Mouse (Mus musculus) right cerebral cortex, postnatal 10 days (tissue): ENCODE results near the gene Oxld1.
A peak's percentile ranks its signal among the peaks of the same experiment; 100 is the strongest.

Experiments
- DNase-seq, 2 experiments: peaks; one replicate each; pipeline ENCODE4 v3.0.0; 2021; ENCODE audit warnings: low spot score in 2 of 2

Oxld1 gene

DNA sequence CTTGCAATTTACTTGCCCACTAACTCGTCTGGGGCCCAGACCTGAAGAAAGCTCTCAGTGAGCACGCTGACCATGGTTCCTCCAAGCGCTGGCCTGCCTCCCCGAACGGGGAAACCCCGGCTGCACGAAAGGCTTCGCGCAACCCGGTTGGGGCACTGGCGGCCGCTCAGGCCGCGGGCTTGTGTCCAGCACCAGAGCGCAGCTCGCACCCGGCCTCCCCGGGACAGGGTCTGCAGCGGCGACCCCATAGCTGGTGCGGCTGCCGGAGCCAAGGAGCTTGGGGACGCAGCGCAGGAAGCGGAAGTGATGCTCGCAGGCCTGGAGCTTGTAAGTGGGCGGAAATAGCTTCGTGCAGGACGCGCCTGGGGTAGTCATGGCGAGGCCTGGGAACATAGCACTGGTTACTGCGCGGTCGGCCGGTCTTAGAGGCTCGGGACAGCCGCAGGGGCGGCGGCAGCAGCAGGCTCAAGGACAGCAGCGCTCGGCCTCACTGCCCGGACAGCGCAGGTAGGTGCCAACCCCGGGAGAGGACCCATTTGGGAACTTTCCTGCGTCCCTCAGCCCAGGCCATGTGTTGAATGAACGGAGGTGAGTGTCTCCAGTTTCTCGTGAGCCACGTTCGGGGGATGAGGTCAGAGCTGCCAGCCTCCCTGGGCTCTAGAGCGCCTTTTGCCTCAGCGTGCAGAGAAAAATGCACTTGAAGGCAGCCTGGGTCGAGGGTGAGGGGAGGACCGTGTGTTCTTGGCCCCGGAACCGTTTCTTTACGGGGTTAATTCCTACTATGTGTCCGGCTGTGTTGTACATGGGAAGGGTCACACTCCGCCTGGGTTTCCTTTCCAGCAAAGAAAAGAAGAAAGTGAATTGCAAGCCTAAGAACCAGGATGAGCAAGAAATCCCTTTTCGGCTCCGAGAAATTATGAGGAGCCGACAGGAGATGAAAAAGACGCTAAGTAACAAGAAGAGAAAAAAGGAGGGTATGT is at the start of gene Oxld1, which contains the start of gene Ccdc137:
Gene Oxld1 (minus strand): TSS at position 297 of the 980 bp plus-strand sequence.
Gene Ccdc137 (plus strand): TSS at position 344 of the 980 bp plus-strand sequence.
- DNase-seq, result peak; percentile 86 to 90

DNA sequence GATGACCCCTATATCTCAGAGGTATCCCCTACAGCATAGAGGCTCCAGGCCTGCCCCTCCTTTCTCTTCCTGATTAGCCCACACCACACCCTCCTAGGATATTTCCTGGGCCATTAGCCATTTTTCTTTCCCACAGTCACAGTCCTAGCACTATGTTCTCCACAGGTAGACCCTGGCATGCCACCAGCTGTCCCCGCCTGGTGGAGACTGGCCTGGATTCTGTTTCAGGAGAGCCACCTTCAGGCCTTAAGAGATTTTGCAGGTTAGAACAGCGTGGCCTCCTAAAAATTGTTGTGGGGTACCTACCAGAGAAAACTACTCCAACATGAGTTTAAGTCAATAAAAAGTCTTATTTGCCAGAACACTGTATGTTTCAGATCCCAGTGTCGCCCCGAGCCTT is 49.0 kb upstream of the Oxld1 start:
- DNase-seq, result no peak

DNA sequence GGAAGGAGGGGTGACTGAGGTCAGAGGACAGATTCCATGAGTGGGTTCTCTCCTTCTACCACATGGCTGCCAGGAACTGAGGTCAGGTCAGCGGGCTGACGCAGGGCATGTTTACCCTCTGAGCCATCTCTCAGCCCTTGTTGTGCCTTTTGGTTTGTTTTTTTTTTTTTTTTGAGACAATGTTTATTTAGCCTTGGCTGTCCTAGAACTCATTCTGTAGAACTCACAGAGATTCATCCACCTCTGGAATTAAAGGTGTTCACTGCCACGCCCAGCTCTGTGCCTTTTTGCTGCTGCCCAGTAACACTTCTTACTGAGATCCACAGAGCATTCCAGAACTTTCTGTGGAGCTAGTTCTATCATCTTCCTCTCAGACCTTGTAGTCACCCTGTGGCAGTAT is 47.8 kb upstream of the Oxld1 start:
- DNase-seq, result no peak

DNA sequence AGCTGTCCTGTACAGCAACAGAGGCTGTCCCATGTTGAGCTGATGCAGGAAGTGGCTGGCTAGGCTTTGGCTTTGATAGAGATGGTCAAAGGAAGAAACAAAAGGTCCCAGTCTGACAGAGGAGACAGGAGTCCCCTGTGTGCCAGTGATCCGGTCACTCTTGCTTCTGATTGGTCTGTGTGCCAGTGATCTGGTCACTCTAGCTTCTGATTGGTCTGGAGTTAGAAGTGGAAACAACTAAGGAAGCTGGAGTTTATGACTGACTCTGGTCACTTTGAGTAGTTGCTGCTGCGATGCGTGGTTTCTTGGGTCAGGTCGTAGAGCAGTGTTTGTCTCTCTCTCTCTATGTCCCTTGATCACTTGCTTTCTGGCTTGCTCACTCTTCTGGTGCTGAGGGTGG is 43.8 kb upstream of the Oxld1 start:
- DNase-seq, result no peak

DNA sequence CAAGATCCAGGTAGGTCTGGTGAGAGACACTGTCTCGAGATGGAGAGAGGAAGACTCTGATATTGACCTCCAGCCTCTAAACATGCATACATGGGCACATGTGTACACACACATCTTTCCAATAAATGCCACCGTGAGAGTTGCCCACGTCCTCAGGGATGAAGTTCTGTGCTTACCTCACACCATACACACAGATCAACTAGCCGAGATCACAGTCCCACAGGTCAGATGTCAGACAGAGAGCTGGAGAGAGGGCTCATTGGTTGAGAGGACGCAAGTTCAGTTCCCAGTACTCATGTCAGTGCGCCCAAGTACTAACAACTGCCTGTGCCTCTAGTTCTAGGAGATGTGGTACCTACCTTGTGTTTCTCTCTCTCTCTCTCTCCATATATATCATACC is 43.1 kb upstream of the Oxld1 start:
- no peak for DNase-seq

DNA sequence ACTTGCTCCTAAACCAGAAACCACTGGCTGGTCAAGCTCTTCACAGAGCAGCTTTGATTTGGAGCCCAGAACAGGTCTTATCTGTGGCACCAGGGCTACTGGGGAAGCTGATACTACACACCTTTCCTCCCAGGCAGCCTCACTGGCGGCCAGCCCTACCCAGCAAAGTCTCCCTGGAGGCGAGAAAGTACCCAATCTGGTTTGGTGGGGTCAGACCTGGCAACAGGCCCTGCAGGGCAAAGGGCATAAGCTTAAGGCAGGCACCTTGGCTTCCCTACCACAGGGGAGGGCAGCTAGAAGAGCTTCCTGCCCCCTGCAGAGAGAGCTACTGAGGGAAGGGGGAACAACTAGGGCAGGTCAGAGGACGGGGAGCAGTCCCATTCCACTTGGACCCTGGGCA is 42.5 kb upstream of the Oxld1 start:
- no peak for DNase-seq

DNA sequence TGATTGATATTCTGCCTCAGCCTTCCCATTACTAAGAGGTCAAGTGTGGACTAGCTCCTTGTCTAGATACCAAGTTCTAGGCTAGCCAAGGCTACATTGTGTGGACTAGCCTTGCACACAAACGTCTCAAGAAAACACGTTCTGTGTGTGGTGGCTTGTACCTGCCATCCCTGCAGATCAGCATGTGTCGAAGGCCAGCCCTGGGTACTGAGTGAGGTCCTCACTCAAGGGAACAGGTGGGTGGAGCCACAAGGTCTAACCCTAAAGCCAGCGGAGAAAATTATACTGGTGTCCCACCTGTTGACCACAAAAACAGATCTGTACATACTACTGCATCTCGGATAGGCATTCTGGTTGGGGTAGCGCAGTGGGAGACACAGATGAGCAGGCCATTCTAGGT is 42.0 kb upstream of the Oxld1 start:
- no peak for DNase-seq

DNA sequence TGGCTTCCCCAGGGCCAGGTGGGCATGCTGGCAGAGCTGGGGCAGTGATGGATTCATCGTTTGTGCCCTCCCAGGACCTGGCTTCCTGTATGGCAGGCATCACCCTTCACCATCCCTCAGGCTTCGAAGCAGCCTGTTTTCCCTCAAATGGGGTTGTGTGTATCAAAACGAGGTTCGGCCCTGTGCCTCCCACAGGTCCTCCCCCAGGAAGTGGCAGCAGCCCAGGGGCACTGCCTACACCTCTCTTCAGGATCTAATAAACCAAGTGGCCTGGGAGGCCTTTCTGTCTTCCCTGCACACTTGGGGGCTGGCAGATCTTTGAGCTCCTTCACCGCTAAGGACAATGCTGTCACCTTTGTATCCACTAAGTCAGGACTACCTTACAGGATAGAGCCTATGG is 41.0 kb upstream of the Oxld1 start:
- no peak for DNase-seq

DNA sequence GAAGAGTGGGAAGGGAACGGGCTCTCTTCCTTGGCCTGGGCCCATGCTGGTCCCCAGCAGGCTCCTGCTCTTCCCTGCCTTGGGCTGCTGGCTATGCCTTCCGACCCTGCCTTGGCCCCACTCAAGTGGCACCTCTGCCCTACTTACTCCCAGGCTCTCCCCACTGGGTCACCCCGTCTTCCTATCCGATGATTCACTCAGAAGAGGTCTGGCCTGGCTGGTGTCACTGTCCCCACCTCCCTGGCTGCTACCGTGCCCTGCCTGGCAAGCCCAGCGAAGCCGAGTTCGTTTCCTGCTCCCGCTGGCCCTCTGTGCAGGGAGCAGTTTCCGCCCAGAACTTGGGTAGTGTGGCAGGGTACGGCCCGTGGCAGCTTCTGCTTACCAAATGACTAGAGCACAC is 40.4 kb upstream of the Oxld1 start:
- DNase-seq, result no peak

DNA sequence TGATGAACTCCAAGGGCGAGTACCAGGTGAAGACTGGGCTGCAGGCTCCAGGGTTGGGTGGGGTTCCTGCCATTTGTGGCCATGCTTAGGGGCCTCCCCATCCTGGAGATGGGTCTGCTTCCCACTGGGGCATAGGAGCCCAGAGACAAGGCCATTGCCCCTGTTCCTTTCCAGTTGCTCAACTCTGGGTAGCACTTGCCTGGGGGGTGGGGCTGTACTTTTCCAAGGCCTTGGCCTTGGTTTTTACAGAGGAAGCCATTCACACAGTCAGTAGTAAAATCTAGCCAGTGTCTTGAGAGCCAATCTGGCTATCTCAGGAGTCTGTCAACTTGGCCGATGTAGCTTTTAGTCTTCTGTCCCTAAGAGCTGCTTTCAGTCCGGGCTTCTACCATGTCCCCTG is 39.6 kb upstream of the Oxld1 start:
- DNase-seq, result no peak

DNA sequence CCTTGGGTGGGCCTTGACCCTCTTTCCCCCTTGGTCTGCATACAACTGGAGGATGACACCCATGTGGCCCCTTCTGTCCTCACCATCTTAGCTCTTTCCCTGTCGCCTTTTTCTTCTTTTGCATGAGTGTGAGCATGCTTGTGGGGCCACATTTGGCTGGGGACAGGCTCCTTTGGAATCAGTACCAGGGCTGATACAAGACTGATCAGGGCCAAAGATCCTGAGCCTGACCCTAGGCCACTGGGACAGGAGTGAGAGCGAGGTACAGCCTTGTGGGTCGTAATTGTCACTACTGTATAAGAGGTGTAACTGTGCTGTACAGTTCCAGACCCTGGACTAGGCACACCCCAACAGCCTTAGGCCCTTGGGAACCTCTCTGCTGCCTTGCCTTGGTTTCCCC is 36.0 kb upstream of the Oxld1 start:
- DNase-seq, result no peak

DNA sequence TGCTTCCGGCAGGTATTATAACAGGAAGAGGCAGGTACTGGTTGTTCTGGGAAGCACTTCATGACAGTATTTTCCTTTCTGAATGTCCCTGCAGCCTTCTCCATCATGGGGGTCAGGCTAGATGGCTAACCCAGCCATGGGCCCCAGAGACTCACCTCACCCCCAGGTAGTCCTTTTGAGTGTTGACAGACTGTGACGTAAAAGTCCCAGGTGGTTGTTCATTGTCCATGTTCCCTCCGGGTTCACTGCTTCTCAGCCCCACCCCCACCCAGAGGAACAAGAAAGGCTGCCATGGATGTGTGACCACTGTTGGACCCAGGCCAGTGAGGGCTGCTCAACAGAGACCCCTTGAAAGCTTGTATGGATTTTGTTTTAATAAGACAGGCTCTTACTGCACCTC is 35.5 kb upstream of the Oxld1 start:
- DNase-seq, result no peak

DNA sequence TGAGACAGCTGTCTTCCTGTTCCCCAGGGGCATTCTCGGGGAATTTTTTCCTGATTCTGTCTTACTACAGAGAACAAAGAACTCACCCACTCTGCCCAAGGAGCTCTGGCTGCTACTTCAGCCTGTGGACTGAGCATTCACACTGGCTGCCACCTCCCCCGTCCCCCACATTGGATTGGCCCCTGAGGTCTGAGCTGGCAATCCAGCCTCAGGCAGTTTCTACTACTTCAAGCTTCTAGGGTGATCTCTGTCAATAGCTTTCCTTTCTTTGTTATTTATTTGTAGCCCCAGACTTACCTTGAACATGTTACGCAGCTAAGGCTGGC is 35.0 kb upstream of the Oxld1 start:
- no peak for DNase-seq

DNA sequence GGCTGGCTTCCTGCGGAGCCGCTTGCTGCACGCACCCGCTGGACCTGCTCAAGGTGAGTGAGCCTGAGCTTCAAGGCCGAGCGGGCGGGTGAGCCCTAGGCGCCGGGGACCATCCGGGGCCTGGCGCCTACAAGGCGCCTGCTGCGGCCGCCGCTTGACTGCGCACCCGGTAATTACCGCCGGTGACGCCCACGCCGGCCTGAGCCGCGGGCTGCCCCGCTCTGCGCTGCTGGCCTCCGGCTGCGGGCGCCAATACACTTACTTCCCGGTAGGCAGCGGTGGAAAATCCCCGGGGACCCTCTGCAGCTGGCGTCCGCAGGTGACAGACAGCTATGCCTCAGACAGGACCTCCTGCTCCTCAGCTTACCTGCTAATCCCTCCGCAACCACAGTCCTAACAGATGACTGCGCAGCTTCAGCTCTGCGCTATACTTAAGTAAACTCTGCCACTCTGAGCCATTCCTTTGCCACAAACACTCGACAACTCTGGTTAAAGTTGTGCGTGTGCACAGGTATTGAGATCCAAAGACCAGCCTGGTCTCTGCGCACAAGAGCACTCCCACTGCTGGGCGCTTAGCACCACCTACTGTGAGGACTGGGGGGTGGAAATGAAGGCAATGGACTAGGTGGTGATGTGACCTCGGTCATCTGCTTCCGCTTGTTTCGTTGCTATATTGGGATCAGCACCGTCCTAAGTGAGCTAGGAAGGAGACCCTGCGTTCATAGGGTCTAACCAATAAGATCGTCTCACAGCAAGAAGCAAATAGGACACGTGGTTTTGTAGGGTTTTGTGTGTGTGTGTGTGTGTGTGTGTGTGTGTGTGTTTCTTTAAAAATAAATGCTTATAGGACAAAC is 34.4 kb upstream of the Oxld1 start:
- DNase-seq, result peak in 1 of 2 experiments; percentile 51

DNA sequence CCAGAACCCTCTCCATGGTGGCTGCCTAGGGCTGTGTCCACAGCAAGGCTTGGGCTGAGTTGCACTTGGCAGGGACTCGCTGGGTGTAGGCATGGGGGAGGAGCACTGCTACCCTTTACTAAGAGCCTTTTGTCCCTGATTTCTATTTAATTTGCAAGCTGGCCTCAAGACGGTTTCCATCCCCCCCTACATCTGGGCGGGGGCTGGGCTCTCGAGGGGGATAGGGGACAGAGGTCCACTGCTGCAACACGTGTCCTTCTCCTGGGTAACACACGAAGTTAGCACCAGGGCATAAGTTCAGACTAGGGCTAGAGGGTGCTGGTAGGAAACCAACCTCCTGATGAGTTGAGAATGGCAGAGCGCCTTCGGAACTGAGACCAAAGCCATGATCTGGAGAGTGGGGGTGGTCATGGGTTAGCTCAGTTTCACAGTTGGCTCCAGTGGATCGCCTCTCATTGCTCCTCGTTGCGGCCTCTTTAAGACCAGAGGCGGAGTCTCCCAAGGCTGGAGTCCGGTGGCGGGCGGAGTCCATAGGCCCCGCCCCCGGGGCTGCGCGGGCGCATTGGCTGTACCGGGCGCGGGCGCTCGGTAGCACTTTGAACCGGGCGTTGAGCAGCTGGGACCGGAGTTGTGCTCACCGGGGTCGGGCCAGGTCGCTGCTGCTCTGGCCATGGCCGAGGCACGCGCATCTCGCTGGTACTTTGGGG is 33.6 kb upstream of the Oxld1 start, which contains the start of gene Slc25a10:
Gene Slc25a10 (plus strand): TSS at position 524 of the 707 bp plus-strand sequence.
- DNase-seq, result peak; percentile 91 to 93

DNA sequence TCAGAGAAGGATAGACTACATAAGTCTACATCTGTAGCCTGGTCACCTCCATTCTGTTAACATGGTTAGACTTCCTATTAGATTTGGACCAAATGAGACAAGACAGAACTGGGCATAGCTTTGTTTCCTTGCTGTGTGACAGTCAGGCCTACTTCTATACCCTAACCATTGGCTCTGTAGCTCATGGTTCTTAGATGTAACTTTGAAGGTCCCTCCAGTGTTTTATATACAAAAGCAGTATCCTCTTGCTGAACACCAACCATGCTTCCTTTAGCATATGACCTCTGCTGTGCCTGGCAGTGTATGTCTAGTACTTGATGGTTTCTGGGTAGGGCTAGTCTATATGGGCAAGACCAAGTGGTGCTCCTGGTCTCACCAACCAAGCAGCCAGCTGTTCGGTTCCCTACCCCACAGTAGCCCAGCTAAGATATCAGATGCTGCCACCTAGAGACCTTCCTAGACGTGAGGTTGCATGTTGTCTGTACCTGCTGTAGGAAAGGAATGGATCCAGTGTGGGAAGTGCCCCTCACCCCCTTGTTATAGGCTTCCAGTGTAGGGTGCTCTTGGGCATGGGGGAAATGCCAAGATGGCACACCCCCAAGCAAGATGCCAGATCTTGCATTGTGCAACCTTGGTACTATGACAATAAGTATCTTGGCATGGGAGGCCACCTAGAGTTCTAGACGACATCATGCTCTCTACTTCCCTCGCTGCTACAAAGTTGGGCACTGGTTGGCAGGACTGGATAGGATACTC is 32.6 kb upstream of the Oxld1 start:
- no peak for DNase-seq

DNA sequence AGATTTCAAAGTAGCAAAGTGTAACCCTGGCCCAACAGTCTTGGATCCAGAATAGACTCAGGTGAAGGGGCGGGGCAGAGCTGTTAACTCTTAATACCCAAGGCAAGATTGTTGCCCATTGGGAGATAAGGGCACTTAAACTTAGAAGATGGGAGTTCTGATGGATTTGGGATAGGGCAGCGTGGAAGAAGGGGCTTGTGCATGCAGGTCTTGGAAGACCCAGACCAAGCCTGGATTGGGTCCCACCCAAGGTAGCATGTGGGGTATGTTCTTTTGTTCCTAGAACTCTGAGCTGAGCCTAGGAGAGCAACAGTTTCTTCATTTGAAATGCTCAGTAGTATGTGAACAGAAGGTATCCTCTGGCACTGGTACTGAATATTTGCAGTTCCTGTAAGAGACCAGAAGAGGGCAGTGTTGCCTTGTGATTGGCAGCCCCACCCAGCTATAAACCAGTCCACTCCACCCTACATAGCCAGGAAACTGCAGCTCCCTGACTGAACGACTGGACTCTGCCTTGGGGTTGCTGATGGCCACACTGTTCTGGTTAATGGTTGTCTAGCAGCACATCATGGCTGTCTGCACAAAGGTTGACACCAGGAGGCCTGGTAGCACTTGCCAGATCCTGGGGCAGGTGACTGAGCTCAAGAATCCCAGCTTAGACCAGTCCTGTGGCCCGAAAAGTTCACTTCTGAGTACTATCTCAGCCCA is 31.3 kb upstream of the Oxld1 start:
- DNase-seq, result peak; percentile 76 to 81

DNA sequence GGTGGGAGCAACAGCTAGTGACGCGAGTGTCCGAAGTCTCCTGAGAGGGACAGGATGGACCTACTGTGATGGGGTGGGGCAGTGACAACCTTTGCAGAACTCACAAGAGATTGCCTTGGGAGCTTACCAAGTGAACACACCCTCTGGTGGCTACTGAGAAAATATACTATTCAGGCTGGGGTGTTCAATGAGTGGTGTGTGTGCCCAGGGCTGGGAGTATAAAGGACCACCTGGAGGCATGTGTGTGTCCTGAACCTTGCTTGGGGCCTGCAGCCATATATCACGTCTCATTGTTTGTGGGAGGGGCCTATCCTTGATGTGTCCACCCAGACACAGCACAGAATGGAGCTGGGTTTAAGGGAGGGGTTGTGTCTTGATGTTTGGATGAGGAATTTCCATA is 30.6 kb upstream of the Oxld1 start:
- no peak for DNase-seq

DNA sequence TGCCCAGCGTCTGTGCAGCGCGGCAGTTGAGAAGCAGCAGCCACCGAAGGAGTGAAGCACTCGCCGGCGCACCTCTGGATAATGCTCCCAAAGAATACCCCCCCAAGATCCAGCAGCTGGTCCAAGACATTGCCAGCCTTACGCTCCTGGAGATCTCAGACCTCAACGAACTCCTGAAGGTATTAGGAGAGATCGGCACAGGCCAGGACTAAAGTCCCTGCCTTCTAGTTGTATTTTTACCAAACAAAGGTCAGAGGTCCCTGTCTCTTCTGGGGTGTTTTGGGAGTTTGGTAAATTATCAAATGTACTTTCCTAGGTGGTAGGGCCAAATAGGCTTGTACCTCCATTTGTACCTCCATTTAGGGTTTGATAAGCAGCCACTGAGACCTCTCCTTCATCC is 27.4 kb upstream of the Oxld1 start:
- no peak for DNase-seq

DNA sequence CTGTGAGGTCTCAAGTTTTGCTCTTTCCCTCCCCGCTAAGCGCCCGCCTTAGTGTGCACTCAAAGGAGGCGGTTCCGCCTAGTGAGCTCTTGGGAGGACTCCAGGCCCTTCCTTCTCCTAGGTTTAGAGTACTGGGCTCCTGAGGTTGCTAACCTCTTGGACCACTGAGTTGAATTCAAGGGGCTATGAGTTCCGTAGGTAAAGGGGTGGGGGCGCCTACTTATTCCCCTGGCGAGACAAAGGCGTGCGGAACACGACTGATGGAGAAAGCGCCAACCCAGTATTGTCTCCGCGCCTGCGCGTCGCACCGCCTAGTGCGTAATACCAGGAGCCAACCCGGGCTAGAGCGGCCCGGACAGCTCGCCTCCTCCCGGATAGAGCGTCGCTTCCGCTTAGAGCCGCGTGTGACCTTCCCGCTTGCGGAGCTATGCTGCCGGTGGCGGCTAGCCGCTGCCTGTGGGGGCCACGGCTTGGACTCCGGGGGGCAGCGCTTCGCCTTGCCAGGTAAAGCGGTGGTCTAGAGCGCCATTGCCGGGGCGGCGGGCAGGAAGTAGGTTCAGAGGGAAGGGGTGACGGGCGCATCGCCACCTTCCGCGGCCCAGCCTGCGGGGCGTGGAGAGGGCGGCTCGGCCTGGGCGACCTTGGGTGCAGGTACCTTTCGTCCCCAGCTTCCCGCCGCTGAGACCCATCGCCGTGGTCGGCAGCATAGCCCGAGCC is 26.6 kb upstream of the Oxld1 start, which contains the start of gene Mrpl12:
Gene Mrpl12 (plus strand): TSS at position 349 of the 717 bp plus-strand sequence.
- peak; percentile 93 to 94 for DNase-seq
